Comparison of ENCODE assay signal across 9 mouse cellular contexts in the genomic region with DNA sequence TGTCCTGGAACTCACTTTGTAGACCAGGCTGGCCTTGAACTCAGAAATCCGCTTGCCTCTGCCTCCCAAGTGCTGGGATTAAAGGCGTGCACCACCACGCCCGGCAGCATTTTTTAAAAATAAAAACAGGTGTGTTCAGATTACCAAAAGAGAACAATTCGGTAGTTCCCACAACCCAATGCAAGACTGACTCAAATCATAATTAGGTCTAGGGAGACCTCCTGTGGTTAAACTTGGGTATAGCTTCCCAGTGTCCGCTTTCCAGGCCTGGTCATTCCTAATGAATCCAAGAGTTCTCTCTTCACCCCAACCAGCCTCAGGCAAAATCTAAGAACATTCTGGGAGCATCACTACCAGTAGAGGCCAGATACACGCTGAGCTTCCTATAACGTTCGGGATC. TPM values are rescaled to one million over a fixed set of nuclear protein-coding genes. Genes with fewer than 3 reads are reported as not detected.
DNase-seq lines count a peak whose midpoint lies in the region; ATAC-seq and TF ChIP-seq lines count a peak whose summit lies in the region.
"Had no signal": no experiment of that assay in that cellular context is flagged by ENCODE, and none has a peak within 500 bp of the region (broad histone marks: within the 10 kb centered on the region; RNA-seq: fewer than 3 reads in every experiment).

No protein-coding gene starts in this region.

- H3K27me3 ChIP-seq in forebrain, embryonic 11.5 days (ENCODE audit: control insufficient read depth, insufficient read depth, low read length): no peaks in the 10 kb centered on the region
- no peaks in the 10 kb centered on the region for H3K27me3 ChIP-seq in forebrain, embryonic 16.5 days (replicated peaks; ENCODE audit: control insufficient read depth, insufficient read depth, low read length)
- H3K27me3 ChIP-seq in heart, postnatal 0 days (ENCODE audit: control insufficient read depth, insufficient read depth, low read length): no peaks in the 10 kb centered on the region
- no peaks in the 10 kb centered on the region for H3K27me3 ChIP-seq in splenic B cell, adult 2 months (ENCODE audit: control insufficient read depth, insufficient read depth, low read length, poor library complexity, severe bottlenecking)

- H3K27ac ChIP-seq in forebrain, embryonic 11.5 days (ENCODE audit: low read depth, low read length): no peak overlapping the region
- H3K27ac ChIP-seq in forebrain, embryonic 16.5 days (ENCODE audit: low read length): no peak overlapping the region
- H3K27ac ChIP-seq in heart, postnatal 0 days (ENCODE audit: low read depth): no peak overlapping the region

- WGBS in forebrain, embryonic 11.5 days: 24% methylated on average over 9 of the region's 9 CpGs
- 23% methylated on average over 9 of the region's 9 CpGs for WGBS in forebrain, embryonic 16.5 days
- WGBS in heart, postnatal 0 days: 16% methylated on average over 9 of the region's 9 CpGs

- no peak; the same call in 1 of the 2 replicates for ATAC-seq in forebrain, embryonic 11.5 days (replicated peaks; ENCODE audit: low FRiP score)
- no peak for ATAC-seq in forebrain, embryonic 16.5 days
- ATAC-seq in common myeloid progenitor, adult 5-6 weeks (replicated peaks; ENCODE audit: low read depth, poor library complexity, severe bottlenecking): peak; percentile 77
- ATAC-seq in heart, postnatal 0 days (ENCODE audit: insufficient read depth, low read depth): peak; percentile 60

- no peak overlapping the region for H3K4me2 ChIP-seq in forebrain, embryonic 11.5 days (ENCODE audit: low read depth, low read length, severe bottlenecking)
- H3K4me2 ChIP-seq in forebrain, embryonic 16.5 days (ENCODE audit: low read length): no peak overlapping the region
- no peak overlapping the region for H3K4me2 ChIP-seq in heart, postnatal 0 days (ENCODE audit: low read depth, low read length)

- DNase-seq in forebrain, embryonic 11.5 days (ENCODE audit: low spot score): peak; percentile 67
- DNase-seq in Muller cell, postnatal 12 days (ENCODE audit: inconsistent ontology term): peak; percentile 67
- peak; percentile 76 for DNase-seq in heart, postnatal 0 days (ENCODE audit: low spot score)
- DNase-seq in kidney, postnatal 14 days: peak; percentile 81
- DNase-seq in lung, postnatal 25 days (ENCODE audit: low spot score): peak; percentile 85
- peak; percentile 64 for DNase-seq in splenic B cell, adult 2 months (ENCODE audit: low read depth, low spot score)

- H3K4me1 ChIP-seq in forebrain, embryonic 11.5 days (replicated peaks; ENCODE audit: control insufficient read depth, insufficient read depth, low read length): peaks cover 2% of the 10 kb centered on the region; the same call in 1 of the 2 replicates
- H3K4me1 ChIP-seq in forebrain, embryonic 16.5 days (replicated peaks; ENCODE audit: control insufficient read depth, insufficient read depth, low read length): peaks cover 7% of the 10 kb centered on the region
- H3K4me1 ChIP-seq in heart, postnatal 0 days (ENCODE audit: control insufficient read depth, insufficient read depth): no peaks in the 10 kb centered on the region

- H3K36me3 ChIP-seq in forebrain, embryonic 11.5 days (ENCODE audit: control insufficient read depth, insufficient read depth, low read length): no peaks in the 10 kb centered on the region
- H3K36me3 ChIP-seq in forebrain, embryonic 16.5 days (ENCODE audit: control insufficient read depth, insufficient read depth): no peaks in the 10 kb centered on the region
- H3K36me3 ChIP-seq in heart, postnatal 0 days (replicated peaks; ENCODE audit: control insufficient read depth, insufficient read depth, low read length): no peaks in the 10 kb centered on the region
- no peaks in the 10 kb centered on the region for H3K36me3 ChIP-seq in splenic B cell, adult 2 months (ENCODE audit: control insufficient read depth, insufficient read depth, low read length, poor library complexity, severe bottlenecking)

- H3K9ac ChIP-seq in forebrain, embryonic 11.5 days (ENCODE audit: low read length): no peak overlapping the region
- no peak overlapping the region for H3K9ac ChIP-seq in forebrain, embryonic 16.5 days (replicated peaks; ENCODE audit: low read depth, low read length)
- no peak overlapping the region for H3K9ac ChIP-seq in heart, postnatal 0 days (replicated peaks; ENCODE audit: low read depth, low read length)

- TF ChIP-seq CTCF in heart, postnatal 0 days (IDR thresholded peaks at IDR 0.05; ENCODE audit: low read depth): peak; percentile 75

- no peak overlapping the region for H3K4me3 ChIP-seq in forebrain, embryonic 11.5 days (ENCODE audit: low read depth, low read length)
- H3K4me3 ChIP-seq in forebrain, embryonic 16.5 days (replicated peaks; ENCODE audit: low read length): no peak overlapping the region
- no peak overlapping the region for H3K4me3 ChIP-seq in heart, postnatal 0 days (ENCODE audit: low read depth, low read length)
- H3K4me3 ChIP-seq: myocyte had no signal

- H3K9me3 ChIP-seq in forebrain, embryonic 11.5 days (ENCODE audit: control insufficient read depth, low read length): no peaks in the 10 kb centered on the region
- no peaks in the 10 kb centered on the region for H3K9me3 ChIP-seq in forebrain, embryonic 16.5 days (ENCODE audit: control insufficient read depth, low read length)
- no peaks in the 10 kb centered on the region for H3K9me3 ChIP-seq in heart, postnatal 0 days (replicated peaks; ENCODE audit: control insufficient read depth, low read length)

- no peak for TF ChIP-seq EP300 in heart, postnatal 0 days (IDR thresholded peaks at IDR 0.05; ENCODE audit: low read depth)

RNA-seq across cellular contexts. Expression of gene Ypel2, which starts 17.0 kb away (rescaled TPM):
- polyA plus RNA-seq in forebrain, embryonic 11.5 days (2014; fragmentation: Nextera tagmentation; extraction: Ambion mirVana): 5.4 and 6.0 TPM in 2 replicates
- polyA plus RNA-seq in forebrain, embryonic 16.5 days (2015; fragmentation: Nextera tagmentation; extraction: Ambion mirVana): 7.1 and 8.1 TPM in 2 replicates
- 2.4 and 5.3 TPM in 2 replicates for total RNA-seq in common myeloid progenitor, adult 5-6 weeks (2017)
- total RNA-seq in heart, postnatal 0 days (2014; rRNA removed; ENCODE audit: low replicate concordance): 16.3 and 18.4 TPM in 2 replicates
- 16.1 and 17.8 TPM in 2 replicates for polyA plus RNA-seq in heart, postnatal 0 days (2015; fragmentation: Nextera tagmentation; extraction: Ambion mirVana)

Comparison
In these comparisons a context has a peak if more than half of its experiments do, and no peak if none do; other contexts are left out.
1. ATAC-seq: peak in common myeloid progenitor, adult 5-6 weeks (single experiment) and heart, postnatal 0 days (single experiment); none in forebrain, embryonic 11.5 days (single experiment) and forebrain, embryonic 16.5 days (single experiment).
2. Peak in every context shown above with its lines, with median percentiles within 50 percentile points of each other: DNase-seq.